Mouse (Mus musculus) monocyte, adult 5-6 weeks (primary cell): Measurements from ENCODE around the gene Arid1b. TPM values are rescaled to one million over a fixed set of nuclear protein-coding genes. Genes with fewer than 3 reads are reported as not detected.

ENCODE experiments used
- ATAC-seq: fragments of 153-309, 156-312 bp; replicated peaks from 2 replicates; pipeline ENCODE4 v1.8.0; 2017; ENCODE audit warnings: mild to moderate bottlenecking; ENCODE audit not compliant: low TSS enrichment, insufficient number of reproducible peaks, severe bottlenecking, poor library complexity, low FRiP score
- total RNA-seq: library from RNA; stranded (forward); fragments of 200-1000, 200-491, 200-594 nt; gene quantifications from 3 replicates; pipeline ENCODE4 v1.2.3, GENCODE M21; 2017

Gene Arid1b
- total RNA-seq, 1 experiment from 2014 or later: 15.9 TPM

GRCm38 (mm10) chr17:5396213-5396612, 402.1 kb downstream of the Arid1b start:
- no peak for ATAC-seq
